Mouse (Mus musculus): ENCODE results near the gene Rps6ka6.

Gene Rps6ka6

DNA sequence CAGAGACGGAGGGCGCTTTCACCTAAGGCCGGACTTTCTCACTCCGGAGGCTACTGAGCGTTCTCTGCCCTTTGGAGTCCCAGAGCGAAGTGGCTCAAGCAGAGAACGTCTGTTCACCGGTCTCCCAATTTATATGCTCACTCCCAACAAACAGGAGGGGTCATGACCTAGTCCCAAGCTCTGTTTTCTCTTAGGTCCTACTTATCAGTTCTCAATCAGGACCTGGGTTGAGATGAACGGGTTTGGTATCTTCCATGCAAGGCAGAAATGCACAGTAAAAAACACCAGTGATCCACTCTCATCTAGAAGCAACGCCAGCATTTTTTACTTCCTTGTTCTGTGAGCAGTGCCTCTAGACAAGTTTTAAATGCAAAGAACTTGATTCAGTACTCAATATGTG is at the start of gene Rps6ka6:
Gene Rps6ka6 (minus strand): TSS at position 101 of the 400 bp plus-strand sequence.
- no peak for DNase-seq (ENCODE audit: low spot score)

DNA sequence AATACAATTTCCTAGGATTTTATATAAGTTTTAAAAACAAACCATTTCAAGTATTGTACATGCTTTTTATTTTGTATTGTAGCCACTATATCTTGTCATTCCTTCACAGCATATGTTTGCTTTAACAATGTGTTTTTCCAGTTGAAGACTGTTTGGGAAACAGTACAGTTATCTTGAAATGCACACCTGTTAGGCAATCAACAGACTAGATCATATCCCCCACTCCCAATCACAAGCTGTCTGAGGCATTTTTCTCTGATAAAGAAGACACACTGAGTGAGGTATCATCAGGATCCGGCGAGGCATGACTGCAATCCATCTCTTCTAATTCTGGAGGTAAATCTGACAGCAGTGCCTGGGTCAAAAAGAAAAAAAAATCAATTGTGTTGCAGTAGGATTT is 39.3 kb upstream of the Rps6ka6 start:
- no peak for DNase-seq (ENCODE audit: low spot score)

DNA sequence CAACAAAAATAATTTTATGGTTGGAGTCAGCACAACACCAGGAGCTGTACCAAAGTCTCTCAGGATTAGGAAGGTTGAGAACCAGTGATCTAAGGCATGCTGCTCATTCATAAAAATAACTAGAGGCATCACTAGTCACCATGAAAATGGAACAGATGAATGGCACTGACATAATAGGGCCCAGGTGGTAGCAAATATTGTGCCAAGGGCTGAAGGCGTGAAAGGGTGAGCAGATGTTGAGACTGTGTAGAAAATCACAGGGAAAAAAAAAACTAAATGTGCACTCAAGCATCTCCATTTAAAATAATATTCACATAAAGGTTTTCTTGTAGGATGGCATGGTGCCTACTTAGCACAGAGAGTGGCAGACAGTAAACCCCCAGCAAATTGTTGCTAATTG is 19.6 kb downstream of the Rps6ka6 start:
- no peak for DNase-seq (ENCODE audit: low spot score)

DNA sequence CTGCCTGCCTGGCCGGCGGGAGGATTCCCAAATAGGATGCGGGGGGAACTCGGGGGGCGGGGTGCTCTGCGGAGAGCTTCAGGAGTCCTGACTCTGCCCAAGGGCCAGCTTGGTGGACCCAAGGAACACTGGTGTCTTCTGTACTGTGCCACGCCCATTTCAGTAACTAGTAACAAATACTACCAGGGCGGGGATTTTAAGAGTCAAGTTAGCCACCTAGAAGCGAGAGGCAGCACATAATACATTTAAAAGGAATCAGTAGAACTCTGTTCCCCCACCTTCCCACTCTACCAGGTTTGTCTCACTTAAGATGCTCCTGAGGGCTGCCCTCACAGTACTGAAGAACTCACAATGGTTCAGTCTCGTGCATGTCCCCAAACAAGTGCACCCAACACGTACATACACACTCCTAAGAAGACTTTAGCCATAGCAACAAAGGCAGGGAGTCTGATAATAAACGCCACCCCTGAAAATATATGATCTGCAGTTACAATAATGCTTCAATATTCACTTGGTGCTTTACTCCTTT is 74.1 kb downstream of the Rps6ka6 start:
- no peak for DNase-seq (ENCODE audit: low spot score)

DNA sequence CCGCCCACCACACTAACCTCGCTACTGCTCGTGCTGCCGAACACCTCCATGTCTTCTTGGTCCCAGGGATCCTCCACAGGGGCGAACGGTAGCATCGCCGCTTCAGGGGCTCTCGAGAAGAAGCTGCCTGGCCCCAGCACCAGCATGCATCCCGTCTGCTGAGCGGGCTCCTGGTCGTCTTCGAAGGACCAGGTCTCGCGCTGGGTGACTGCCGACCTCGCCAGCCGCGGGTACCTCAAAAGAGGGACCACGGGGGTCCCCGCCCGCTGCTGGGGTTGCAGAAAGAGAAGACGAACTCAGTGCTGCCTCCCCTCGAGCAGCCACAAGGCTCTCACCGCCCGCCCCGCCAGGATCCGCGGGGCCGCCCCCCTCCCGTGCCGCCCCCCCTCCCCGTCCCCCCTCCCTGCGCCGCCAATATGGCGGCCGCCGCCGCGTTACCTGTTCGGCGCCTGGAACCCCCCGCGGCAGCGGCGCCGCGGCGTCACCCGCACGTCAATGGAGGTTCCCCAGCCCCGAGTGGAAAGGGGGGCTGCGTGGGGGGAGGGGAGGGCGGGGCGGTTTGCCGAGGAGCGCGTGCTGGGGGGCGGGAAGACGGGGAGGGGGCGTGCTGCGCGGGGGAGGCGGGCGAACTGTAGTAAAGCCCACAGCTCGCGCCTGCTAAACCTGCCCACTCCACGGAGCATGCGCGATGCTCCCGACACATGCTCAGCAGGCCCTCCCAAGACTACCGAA is 74.8 kb downstream of the Rps6ka6 start:
- DNase-seq (ENCODE audit: low spot score) = peak; percentile 5

DNA sequence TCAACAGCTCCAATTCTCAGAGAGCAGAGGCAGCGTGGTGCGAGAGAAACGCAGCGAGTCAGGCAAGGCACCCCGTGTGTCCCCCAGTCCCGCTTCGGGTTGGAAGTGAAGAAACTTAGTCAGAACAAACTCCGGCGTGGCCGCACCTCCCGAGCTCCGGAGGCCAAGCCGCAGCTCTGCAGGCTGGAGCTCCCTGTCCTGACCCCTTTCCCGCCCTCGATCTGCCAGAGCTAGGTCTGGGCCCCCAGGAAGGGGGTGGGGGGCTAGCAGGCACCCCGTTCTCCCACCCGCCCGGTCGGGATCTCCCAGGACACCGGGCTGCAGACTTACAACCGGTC is 75.3 kb downstream of the Rps6ka6 start:
- DNase-seq (ENCODE audit: low spot score) = peak; percentile 0

DNA sequence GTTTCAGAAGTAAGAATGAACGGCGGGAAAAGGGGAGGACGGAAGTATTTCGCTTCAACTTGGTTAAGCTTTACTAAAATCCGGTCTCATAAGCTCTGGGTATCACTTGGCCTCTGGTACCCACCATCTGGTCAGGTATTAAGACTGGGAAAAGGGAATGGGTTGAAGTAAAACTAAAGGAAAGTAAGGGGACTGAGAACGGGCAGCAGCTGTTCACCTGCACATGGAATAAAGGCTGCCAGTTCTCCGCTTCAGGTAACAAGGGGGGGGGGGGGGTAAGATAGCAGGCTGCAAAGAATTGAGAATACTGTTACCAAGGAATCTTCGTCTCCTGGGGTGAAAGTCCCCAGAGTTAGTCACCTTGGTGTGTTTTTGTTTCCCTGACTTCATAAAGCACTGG is 75.7 kb downstream of the Rps6ka6 start:
- DNase-seq (ENCODE audit: low spot score) = no peak

DNA sequence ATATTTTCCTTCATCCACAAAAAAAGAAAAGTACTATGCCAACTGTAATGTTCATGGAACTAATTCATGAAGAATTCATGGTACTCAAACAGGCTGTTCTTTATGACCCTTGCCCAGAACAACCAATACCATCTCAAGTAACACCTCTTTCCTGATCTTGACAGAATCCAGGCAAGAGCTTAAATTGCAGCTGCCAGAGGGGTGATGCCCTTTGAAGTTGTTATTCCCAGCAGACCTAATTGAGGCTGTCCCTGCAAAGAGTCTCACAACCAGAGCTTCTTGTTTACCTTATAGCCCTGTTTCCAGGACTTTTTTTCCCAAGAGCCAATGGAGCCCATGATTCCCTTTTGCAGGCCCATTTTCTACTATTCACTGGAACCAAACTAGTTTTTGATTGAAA is 77.6 kb downstream of the Rps6ka6 start:
- no peak for DNase-seq (ENCODE audit: low spot score)

DNA sequence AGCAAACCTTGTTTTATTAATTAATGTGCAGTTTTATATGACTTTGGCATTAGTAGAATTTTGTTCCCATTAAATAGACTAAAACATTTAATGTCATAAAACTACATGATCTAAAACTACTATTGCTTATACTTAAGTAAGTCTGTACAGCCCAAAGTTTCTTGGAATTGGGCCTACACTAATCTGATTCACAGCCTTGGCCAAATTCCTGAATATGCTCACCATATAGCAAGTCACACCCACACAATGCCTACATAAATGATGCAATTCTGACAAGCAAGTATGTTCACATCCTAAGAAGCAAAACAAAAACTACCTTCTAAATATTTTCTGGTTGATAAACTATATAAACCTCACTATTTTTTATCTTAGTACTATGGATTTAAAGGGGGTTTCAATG is 101.2 kb downstream of the Rps6ka6 start:
- no peak for DNase-seq (ENCODE audit: low spot score)

DNA sequence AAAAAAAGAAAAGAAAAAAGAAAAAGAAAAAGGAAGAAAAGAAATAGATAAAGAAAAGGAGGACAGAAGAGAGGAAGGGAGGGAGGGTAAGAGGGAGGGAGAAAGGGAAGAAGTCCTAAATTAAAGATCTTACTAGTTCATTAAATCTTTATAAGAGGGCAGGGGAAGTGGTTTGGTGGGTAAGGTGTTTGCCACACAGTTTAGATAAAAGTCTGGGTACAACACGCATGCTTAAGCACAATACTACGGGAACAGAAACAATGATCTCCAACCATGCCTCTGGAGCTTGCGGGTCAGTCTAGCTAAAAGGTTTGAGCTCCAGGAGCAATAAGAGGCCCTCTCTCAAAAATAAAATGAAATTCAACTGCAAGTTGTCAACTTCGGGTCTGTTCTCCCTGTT is 123.0 kb downstream of the Rps6ka6 start:
- no peak for DNase-seq (ENCODE audit: low spot score)

DNA sequence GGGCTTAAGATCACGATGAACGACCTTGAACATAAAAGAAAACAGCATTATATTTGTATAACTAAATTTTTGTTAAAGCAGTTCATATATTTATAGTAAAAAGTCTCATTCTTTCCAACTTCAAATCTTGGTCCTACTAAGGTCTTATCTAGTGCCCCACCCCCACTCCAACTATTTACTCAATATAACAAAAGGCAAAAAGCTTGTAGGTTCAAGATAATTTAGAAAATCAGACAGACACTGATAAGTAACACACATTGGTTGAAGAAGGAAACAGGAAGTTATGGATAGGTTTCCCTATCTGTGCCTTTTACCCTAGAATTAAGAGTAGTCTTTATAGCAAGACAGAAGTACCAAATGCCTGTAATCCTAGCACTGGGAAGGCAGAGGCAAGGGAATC is 132.9 kb downstream of the Rps6ka6 start:
- DNase-seq (ENCODE audit: low spot score) = no peak

DNA sequence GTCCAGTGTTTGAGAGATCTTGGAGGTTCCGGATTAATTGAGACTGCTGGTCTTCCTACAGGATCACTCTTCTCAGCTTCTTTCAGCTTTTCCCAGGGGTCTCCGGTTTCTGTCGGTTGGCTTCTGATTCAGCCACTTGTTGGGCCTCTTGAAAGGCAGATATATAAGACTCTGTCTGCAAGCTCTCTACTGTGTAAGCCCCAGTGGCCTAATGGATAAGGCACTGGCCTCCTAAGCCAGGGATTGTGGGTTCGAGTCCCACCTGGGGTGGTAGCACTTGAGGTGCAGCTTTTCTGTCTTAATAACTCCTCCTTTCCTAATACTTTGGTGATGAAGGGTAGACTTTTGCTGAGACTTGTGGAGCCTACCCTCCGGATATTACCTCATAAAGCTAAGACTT is 160.7 kb downstream of the Rps6ka6 start:
- no peak for DNase-seq (ENCODE audit: low spot score)

DNA sequence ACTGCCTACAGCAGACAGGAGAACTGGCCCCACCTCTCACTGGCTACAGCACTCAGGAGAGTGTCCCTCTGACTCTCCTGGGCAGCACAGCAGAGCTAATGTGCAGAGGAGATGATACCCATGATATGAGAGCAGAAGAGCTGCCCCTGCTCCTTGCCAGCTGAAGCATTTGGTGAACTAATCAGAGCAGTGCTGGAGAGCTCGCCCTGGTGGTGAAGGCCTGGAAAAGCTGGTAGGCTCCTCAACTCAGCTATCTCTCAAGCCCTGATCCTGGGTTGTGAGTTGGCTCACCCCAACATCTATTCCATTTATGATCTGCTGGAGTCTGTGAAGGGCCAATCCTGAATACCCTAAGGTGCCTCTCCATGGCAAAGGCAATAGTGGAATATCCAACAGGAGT is 163.6 kb downstream of the Rps6ka6 start:
- DNase-seq (ENCODE audit: low spot score) = no peak
